Mouse (Mus musculus) A20 (cell line): Measurements from ENCODE around the gene Foxk2.
A peak's percentile ranks its signal among the peaks of the same experiment; 100 is the strongest.

Experiments
- DNase-seq: peaks from one replicate; pipeline ENCODE4 v3.0.0-alpha.2; 2011; ENCODE audit warnings: low read depth, low spot score

Foxk2 gene

GRCm38 (mm10) chr11:121259160-121260100 lies at the start of gene Foxk2:
Gene Foxk2 (plus strand): TSS chr11:121259990.
- DNase-seq, result peak; percentile 93

DNA sequence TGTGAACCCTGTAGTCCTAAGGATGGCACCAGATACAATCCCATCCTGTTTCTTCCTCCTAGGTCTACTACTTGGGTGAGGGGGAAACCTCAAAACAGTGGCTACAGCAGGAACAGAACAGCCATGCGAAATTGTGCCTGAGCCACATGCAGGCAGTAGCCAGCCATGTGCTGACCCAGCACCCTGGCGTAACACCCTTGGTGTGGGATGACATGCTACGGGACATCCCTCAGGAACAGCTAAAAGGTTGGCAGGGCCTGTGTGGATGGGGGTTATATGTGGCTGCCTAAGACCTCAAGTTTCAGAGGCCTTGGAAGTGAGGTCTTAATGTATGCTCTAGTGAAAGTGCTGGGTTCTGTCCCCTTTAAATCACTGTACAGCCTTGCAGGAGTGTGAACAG lies 43.0 kb upstream of the Foxk2 start:
- no peak for DNase-seq

GRCm38 (mm10) chr11:121219776-121220175 lies 40.0 kb upstream of the Foxk2 start:
- no peak for DNase-seq

DNA sequence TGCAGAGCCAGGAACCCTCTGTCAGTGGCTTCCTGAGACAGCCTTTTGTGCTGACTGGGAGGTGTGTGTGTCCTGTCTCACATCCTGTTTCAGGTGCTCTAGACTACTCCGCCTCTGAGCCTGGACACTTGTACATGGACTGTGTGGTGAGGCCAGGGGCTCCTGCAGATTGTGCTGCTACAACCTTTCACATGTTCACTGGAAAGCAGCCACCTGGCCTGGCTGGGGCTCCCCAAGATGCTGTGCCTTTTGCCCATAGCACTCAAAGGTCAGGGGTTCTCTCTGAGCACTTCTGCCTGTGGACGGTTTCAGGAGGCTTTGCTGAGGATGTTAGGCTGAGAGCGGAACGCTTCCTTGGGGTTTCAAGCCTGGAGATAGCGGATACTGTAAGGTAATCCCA lies 39.0 kb upstream of the Foxk2 start:
- no peak for DNase-seq

DNA sequence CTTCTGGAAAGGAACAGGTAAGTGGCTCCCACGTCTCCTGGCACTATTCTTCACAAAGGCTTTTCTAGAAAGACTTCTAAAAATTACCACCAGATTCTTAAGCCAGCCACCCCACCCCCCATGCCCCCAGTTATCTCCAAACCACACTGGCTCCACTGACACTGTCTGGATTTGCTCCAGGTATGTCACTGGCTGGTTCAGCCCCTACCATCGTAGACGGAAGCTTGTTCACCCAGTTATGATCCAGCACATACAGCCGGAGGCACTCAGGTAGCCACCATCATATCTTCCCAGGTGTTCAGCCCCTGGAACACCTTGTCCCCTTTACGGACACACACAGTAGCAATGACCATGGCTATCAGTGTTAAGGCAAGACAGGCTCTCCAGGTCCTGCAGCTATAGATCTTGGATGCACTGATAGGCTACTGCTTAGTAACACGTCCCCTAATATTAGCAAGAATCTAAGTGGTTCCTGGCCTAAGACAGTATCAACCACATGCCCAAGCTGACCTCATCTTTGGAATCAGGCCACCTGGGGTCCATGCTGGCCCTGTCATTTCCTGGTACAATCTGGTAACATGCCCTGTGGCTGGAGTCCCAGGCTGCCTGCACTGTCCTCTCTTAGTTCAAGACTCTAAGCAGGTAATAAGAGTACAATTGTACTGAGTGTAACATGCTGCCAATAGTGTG lies 38.3 kb upstream of the Foxk2 start:
- no peak for DNase-seq

DNA sequence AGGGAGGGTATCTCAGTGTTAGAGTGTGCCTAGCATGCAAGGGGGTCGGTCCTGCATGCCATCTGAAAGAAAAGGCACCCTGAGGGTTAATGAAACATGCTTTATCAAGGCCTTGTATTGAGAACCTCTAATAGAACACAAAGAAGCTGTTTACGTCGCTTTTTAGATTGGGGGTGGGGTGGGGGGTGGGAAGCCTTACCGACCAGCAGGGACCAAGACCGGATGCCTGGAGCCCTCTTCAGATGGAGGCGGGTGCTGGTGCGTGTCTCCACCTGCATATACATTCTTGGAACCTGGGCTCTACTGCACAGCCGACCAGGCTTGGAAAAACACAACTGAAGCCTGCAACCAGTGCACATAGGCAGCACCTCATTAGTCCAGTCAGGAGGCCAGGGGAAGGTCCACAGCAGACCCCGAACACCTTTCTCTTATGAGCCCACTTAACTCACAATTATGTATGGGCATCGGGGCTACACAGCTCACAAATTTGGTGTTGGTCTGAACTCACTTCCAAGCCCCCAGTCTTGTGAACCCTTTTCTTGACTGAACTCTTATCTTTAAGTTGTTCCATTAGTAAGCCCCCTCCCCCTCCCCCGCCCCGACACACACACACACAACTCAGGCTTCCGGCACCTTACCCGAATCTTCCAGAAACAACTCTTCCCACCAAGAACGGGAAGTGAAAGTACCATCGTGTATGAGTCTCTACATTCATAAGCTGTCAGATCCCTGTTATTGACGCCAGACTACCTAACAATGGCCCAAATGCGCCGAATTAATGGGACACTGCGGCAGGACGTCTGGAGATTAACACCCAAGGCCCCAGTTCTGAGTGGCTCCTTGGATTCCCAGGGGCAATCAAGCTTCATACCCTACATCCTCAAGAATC lies 31.4 kb upstream of the Foxk2 start:
- DNase-seq, result peak; percentile 92

- peak; percentile 96 for DNase-seq
These were observed 30.8 kb upstream of the Foxk2 start, which contains the start of gene Cybc1 for GRCm38 (mm10) chr11:121229018-121229439. Gene Cybc1 (minus strand): TSS chr11:121229322.

- peak; percentile 79 for DNase-seq
These were observed 28.6 kb upstream of the Foxk2 start for GRCm38 (mm10) chr11:121231191-121231590.

DNA sequence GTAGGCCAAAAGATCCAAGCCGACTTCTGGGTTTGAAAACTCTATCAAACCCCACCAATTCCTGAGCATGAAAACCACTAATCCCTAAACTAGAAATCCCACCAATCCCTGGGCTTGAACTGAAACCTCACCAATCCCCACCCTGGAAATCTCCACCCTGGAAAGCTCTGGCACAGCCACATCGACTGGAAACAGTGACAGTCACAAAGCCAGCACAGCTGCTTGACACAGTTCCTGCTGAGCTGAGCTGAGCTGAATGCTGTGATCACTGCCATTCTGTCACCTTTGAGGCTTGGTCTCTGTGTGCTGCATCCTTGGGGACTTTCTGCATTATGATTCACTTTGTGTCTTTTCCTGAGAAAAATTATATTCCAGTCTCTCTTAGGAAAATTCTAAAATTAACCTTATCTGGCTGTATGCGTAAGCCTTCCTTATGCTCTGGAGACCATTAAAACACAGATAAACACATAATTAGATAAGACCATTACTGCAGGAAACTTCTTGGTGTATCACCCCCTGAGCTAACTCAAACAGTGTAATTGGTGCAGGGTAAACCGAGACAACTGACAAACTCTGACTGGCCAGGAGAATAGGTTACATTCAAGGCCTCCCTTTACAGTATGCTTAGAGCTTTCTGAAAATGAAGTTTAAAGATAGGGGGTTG lies 28.0 kb upstream of the Foxk2 start:
- peak; percentile 46 for DNase-seq

DNA sequence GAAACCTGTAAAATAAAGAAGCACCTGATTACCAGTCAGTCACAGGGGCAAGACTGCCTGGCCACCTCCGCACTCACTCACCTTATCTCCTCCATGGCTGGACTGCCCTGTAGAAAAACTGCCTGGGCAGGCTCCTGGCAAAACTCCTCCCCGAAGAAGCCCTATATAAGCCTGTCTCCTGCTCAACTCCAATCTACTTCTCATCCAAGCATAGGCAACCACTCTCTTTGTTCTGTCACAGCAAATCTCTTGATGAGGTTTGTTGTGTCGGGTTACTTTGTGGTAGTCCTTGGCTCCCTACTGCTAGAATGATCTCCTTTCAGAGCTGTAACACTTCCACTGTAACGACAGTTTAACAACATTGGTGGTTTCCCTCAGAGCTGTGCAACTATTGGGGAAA lies 27.1 kb upstream of the Foxk2 start:
- peak; percentile 72 for DNase-seq

DNA sequence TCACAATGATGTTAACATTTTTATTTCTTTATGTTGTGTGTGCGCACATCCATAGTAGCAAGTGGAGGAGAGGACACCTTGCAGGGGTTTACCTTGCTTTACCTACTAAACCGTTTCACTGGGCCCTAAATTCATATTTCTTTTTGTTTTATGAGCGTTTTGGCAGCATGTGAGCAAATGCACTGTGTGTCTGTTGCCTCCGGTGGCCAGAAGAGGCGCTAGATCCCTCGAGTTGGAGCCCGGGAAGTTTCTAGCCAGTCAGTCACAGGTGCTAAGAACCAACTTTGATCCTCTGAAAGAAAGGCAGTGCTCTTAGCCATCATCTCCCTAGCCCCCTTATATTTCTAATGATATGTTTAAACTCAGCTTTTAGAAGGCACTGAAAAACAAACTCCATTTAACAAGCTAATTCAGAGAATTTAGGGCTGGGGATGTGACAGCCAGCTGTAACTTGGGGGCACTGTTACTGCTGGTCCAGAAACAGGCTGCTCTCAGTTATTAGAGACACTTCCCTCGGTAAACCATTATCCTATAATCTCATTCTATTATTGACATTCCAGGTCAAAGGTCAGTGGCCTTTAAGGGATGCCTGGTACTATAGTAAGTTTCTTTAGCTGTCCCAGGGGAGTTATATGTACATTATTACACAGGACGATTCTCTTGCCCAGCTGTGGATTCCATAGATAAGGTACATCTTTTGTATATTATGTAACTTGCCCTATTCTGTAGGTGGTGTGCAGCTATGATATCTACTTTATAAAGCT lies 24.1 kb upstream of the Foxk2 start:
- DNase-seq, result peak; percentile 90

GRCm38 (mm10) chr11:121236564-121237344 lies 23.0 kb upstream of the Foxk2 start, which contains the start of gene Narf:
Gene Narf (plus strand): TSS chr11:121237253.
- peak; percentile 100 for DNase-seq

DNA sequence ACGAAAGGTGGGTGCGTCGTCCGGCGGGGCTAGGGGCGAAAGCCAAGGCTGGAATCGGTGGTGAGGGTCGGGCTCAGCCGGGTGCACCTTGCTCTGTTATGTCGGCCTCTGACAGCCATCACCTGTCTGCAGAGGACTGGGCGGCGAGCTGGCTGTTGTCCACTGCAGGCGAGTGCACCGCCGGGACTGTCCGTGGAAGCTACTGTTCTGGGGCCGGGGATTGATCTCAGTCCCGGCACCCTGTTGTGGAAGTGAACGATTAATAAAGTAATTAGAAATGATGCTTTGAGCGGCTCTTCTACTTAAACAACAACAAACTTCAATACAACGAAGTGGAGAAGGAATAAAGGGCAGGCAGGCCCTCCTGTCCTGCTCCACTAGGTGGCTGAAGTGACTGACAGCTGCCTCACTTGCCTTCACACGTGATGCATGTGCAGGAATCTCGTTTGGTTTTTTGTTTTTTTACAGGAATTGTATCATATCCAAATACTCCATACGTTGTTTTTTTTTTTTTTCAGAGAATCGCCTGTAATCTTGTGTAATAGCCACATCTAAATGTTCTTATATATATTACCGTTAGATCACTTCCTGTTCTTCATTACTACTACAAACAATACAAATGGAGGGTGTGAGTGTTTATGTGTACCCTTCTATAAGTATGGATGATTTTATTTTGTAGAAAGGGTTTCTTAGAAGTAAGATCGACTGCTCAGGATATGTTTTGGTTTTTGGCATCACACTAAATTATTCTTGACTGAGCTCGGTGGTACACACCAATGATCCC lies 22.3 kb upstream of the Foxk2 start:
- DNase-seq, result peak; percentile 82

- no peak for DNase-seq
These were observed 20.1 kb upstream of the Foxk2 start for GRCm38 (mm10) chr11:121239669-121240068.

- no peak for DNase-seq
These were observed 9.6 kb upstream of the Foxk2 start for GRCm38 (mm10) chr11:121250196-121250595.

DNA sequence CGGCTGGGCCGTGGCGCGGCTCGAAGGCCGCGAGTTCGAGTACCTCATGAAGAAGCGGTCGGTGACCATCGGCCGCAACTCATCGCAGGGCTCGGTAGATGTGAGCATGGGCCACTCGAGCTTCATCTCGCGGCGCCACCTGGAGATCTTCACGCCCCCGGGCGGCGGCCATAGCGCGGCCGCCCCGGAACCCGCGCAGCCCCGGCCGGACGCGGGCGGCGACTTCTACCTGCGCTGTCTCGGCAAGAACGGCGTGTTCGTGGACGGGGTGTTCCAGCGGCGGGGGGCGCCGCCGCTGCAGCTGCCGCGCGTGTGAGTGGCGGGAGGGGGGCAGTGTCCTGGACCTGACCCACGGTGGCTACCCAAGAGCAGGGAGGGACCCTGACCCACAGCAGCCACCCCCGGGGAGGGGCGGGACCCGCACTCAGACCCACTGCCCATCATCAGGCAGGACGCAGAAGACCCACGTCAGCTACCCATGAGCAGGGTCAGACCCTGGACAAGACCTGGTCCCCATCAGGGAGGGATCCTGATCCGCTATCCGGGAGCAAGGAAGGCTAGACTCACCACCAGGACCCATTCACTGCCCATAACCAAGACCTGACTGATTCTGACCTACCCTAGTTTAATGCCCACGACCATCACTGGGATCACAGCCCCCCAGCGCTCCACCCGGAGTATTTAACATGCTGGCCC lies 569 bp downstream of the Foxk2 start:
- peak; percentile 46 for DNase-seq

- DNase-seq, result no peak
These were observed 1.3 kb downstream of the Foxk2 start for GRCm38 (mm10) chr11:121261074-121261473.

GRCm38 (mm10) chr11:121277516-121277915 lies 17.7 kb downstream of the Foxk2 start:
- DNase-seq, result no peak
